Mouse (Mus musculus): ENCODE data around the gene Syap1.

DNA sequence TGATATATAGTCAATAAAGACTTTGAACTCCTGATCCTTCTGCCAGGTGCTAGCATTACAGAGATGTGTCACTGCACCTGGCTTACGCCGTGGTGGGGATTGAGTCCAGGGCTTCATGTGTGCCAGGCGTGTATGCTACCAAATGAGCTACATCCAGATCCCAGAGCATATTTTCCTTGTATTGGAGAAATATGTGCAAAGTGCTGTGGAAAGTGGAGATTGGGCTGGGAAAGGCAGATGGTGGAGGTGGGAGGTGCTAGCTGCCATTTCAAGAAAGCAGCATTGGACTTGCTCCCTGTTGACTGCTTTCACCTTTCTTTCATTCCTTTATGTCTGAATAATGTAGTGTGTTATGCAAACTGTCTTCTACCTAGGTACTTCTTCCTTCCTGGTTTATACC is 25.4 kb upstream of the Syap1 start:
- no peak for TF ChIP-seq CTCF (IDR thresholded peaks at IDR 0.05; ENCODE audit: low read depth)
- TF ChIP-seq EP300 (IDR thresholded peaks at IDR 0.05; ENCODE audit: low read depth), result no peak
